In the genomic region with DNA sequence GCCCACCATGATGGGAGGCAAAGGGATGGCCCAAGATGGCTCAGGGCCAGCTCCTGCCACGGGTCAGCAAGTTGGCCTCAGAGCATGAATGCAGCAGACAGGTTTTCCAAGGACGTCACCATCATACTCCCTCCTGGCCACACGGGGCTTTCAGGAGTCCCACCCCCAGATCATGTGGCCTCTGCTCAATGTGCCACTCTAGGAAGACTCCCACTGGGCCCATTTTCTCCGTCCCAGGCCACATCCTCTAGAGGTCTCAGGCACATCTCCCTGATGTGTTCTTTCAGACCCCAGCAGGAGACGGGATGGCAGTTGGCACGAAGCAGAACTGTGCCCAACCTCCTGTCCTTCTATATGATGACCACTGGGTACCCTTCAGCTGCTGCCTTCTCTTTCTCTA, we compare ENCODE assay signal across 19 mouse cellular contexts. TPM values are rescaled to one million over a fixed set of nuclear protein-coding genes. Genes with fewer than 3 reads are reported as not detected.
"Had no signal": no experiment of that assay in that cellular context is flagged by ENCODE, and none has a peak within 500 bp of the region (broad histone marks: within the 10 kb centered on the region; RNA-seq: fewer than 3 reads in every experiment).

No protein-coding gene starts in this region.

- H3K9ac ChIP-seq: neural tube, embryonic 15.5 days; stomach, embryonic 15.5 days had no signal

- DNase-seq: retina, postnatal 1 day; right cerebral cortex, adult 18-20 months; right cerebral cortex, postnatal 14 days; right cerebral cortex, postnatal 25 days; right cerebral cortex, postnatal 4 days; spleen, adult 18-20 months; thymus, adult 18-20 months; thymus, adult 2 months; thymus, postnatal 14 days; thymus, postnatal 25 days; thymus, postnatal 36 days; thymus, postnatal 4 days had no signal

- H3K4me1 ChIP-seq: neural tube, embryonic 15.5 days; stomach, embryonic 15.5 days had no signal

- H3K27me3 ChIP-seq: neural tube, embryonic 15.5 days; stomach, embryonic 15.5 days had no signal

- H3K4me2 ChIP-seq: neural tube, embryonic 15.5 days; stomach, embryonic 15.5 days had no signal

- H3K4me3 ChIP-seq: neural tube, embryonic 15.5 days; stomach, embryonic 15.5 days had no signal

- H3K36me3 ChIP-seq: neural tube, embryonic 15.5 days; stomach, embryonic 15.5 days had no signal

- H3K27ac ChIP-seq: neural tube, embryonic 15.5 days; stomach, embryonic 15.5 days; stomach, postnatal 0 days had no signal

- H3K9me3 ChIP-seq: neural tube, embryonic 15.5 days; stomach, embryonic 15.5 days had no signal

RNA-seq across cellular contexts. Expression of a gene that starts 18.7 kb away (rescaled TPM):
- total RNA-seq: neutrophil, adult 5-6 weeks had no signal
- polyA plus RNA-seq: stomach, embryonic 14.5 days; testis, adult 2 months; urinary bladder, adult 2 months had no signal
